ENCODE assay signal across 13 mouse cellular contexts in the genomic region with DNA sequence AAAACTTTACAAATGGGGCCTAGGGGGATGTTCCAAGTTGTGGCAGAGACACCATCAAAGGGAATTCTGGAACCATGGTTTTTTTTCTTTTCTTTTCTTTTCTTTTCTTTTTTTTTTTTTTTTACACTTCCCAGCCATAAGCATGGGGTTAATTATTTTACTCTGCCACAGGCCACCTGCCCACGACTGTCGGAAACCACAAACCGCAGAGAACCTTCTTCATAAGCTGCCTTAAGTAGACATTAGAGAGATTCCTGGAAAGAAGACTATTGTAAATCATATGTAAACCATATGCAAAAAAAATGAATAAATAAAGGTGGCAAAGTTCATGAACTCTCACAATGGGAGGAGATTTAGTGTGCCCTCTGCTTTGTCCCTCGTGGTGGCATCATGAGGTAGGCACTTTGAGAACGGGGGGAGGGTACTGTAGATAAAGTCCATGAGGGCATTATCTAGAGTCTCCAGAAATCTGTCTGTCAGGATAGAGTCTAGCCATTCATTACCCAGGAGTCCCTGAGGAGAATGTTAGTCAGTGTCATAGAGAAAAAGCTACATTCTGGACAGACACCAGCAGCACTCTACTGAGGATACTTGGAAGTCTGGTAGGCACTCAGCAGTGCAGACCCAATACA. TPM values are rescaled to one million over a fixed set of nuclear protein-coding genes. Genes with fewer than 3 reads are reported as not detected.
DNase-seq lines count a peak whose midpoint lies in the region; ATAC-seq and TF ChIP-seq lines count a peak whose summit lies in the region.
"Had no signal": no experiment of that assay in that cellular context is flagged by ENCODE, and none has a peak within 500 bp of the region (broad histone marks: within the 10 kb centered on the region; RNA-seq: fewer than 3 reads in every experiment).

No protein-coding gene starts in this region.

- H3K4me2 ChIP-seq in midbrain, embryonic 13.5 days (replicated peaks), result no peak overlapping the region
- no peak overlapping the region for H3K4me2 ChIP-seq in midbrain, embryonic 16.5 days (ENCODE audit: low read length)
- no peak overlapping the region for H3K4me2 ChIP-seq in intestine, postnatal 0 days (replicated peaks; ENCODE audit: low read depth)
- H3K4me2 ChIP-seq: forebrain, embryonic 12.5 days; hindbrain, embryonic 12.5 days had no signal

- 87% methylated on average over 5 of the region's 5 CpGs for WGBS in midbrain, embryonic 13.5 days
- 82% methylated on average over 5 of the region's 5 CpGs for WGBS in midbrain, embryonic 16.5 days
- 62% methylated on average over 5 of the region's 5 CpGs for WGBS in intestine, postnatal 0 days
- WGBS in limb, embryonic 10.5 days, result 86% methylated on average over 5 of the region's 5 CpGs

- no peaks in the 10 kb centered on the region for H3K36me3 ChIP-seq in midbrain, embryonic 13.5 days
- H3K36me3 ChIP-seq in midbrain, embryonic 16.5 days (ENCODE audit: control insufficient read depth, insufficient read depth, low read length), result no peaks in the 10 kb centered on the region
- H3K36me3 ChIP-seq in intestine, postnatal 0 days (ENCODE audit: control insufficient read depth, insufficient read depth), result 0 out of 2 replicates have a peak, but pooled peaks cover 5% of the 10 kb centered on the region
- H3K36me3 ChIP-seq in limb, embryonic 10.5 days, result no peaks in the 10 kb centered on the region
- H3K36me3 ChIP-seq: hindbrain, embryonic 12.5 days had no signal

- H3K4me1 ChIP-seq in midbrain, embryonic 13.5 days (replicated peaks), result no peaks in the 10 kb centered on the region
- no peaks in the 10 kb centered on the region for H3K4me1 ChIP-seq in midbrain, embryonic 16.5 days (ENCODE audit: control insufficient read depth, insufficient read depth, low read length)
- H3K4me1 ChIP-seq in intestine, postnatal 0 days (replicated peaks; ENCODE audit: control insufficient read depth, insufficient read depth, low read length), result no peaks in the 10 kb centered on the region
- H3K4me1 ChIP-seq in limb, embryonic 10.5 days, result no peaks in the 10 kb centered on the region
- H3K4me1 ChIP-seq: forebrain, embryonic 12.5 days; hindbrain, embryonic 12.5 days had no signal

- H3K4me3 ChIP-seq in midbrain, embryonic 13.5 days (replicated peaks), result no peak overlapping the region
- H3K4me3 ChIP-seq in midbrain, embryonic 16.5 days (ENCODE audit: low read depth, low read length), result no peak overlapping the region
- no peak overlapping the region for H3K4me3 ChIP-seq in intestine, postnatal 0 days (ENCODE audit: low read depth, low read length)
- no peak overlapping the region for H3K4me3 ChIP-seq in limb, embryonic 10.5 days
- H3K4me3 ChIP-seq: forebrain, embryonic 12.5 days; gastrocnemius, adult 2 months; hindbrain, embryonic 12.5 days had no signal

- no peaks in the 10 kb centered on the region for H3K27me3 ChIP-seq in midbrain, embryonic 13.5 days
- no peaks in the 10 kb centered on the region for H3K27me3 ChIP-seq in midbrain, embryonic 16.5 days (ENCODE audit: control insufficient read depth, insufficient read depth, low read depth, low read length)
- H3K27me3 ChIP-seq in intestine, postnatal 0 days (replicated peaks; ENCODE audit: control insufficient read depth, insufficient read depth, low read length), result no peaks in the 10 kb centered on the region
- no peaks in the 10 kb centered on the region for H3K27me3 ChIP-seq in limb, embryonic 10.5 days (ENCODE audit: low read depth, poor library complexity, severe bottlenecking)
- H3K27me3 ChIP-seq: forebrain, embryonic 12.5 days; hindbrain, embryonic 12.5 days had no signal

- DNase-seq in c-Kit-positive CD71-positive TER-119-negative erythroid progenitor cells, embryonic 14.5 days (ENCODE audit: low read depth), result peak; percentile 78
- DNase-seq in limb, embryonic 10.5 days (ENCODE audit: low spot score), result no peak
- no peak for DNase-seq in urinary bladder, postnatal 10 days (ENCODE audit: low spot score)
- DNase-seq: adrenal gland, adult 2 months; cerebellum, adult 11 months; gastrocnemius, adult 2 months; kidney, postnatal 10 days had no signal

- TF ChIP-seq CTCF in intestine, postnatal 0 days (IDR thresholded peaks at IDR 0.05; ENCODE audit: low read depth), result no peak

- H3K27ac ChIP-seq in midbrain, embryonic 13.5 days, result no peak overlapping the region
- H3K27ac ChIP-seq in midbrain, embryonic 16.5 days (ENCODE audit: low read length), result no peak overlapping the region
- no peak overlapping the region for H3K27ac ChIP-seq in intestine, postnatal 0 days (ENCODE audit: low read depth, low read length)
- no peak overlapping the region for H3K27ac ChIP-seq in limb, embryonic 10.5 days
- H3K27ac ChIP-seq: forebrain, embryonic 12.5 days; gastrocnemius, adult 2 months; hindbrain, embryonic 12.5 days had no signal

- H3K9ac ChIP-seq in midbrain, embryonic 13.5 days (replicated peaks), result no peak overlapping the region
- no peak overlapping the region for H3K9ac ChIP-seq in midbrain, embryonic 16.5 days (ENCODE audit: low read depth, low read length)
- H3K9ac ChIP-seq in intestine, postnatal 0 days (ENCODE audit: low read depth, low read length), result no peak overlapping the region
- H3K9ac ChIP-seq: forebrain, embryonic 12.5 days; hindbrain, embryonic 12.5 days had no signal

- H3K9me3 ChIP-seq in midbrain, embryonic 13.5 days, result no peaks in the 10 kb centered on the region
- no peaks in the 10 kb centered on the region for H3K9me3 ChIP-seq in midbrain, embryonic 16.5 days (replicated peaks; ENCODE audit: control insufficient read depth, low read length, poor library complexity, severe bottlenecking)
- H3K9me3 ChIP-seq in intestine, postnatal 0 days (ENCODE audit: control insufficient read depth), result no peaks in the 10 kb centered on the region
- no peaks in the 10 kb centered on the region for H3K9me3 ChIP-seq in limb, embryonic 10.5 days (replicated peaks)
- H3K9me3 ChIP-seq: forebrain, embryonic 12.5 days; hindbrain, embryonic 12.5 days had no signal

- ATAC-seq in midbrain, embryonic 13.5 days, result 0 out of 2 replicates have a peak, but pooled peaks have one; percentile 24
- no peak for ATAC-seq in midbrain, embryonic 16.5 days
- peak; percentile 36; the same call in 1 of the 2 replicates for ATAC-seq in intestine, postnatal 0 days
- peak; percentile 98 for ATAC-seq in megakaryocyte-erythroid progenitor cell, adult 5-6 weeks (replicated peaks; ENCODE audit: low FRiP score, low TSS enrichment, poor library complexity, severe bottlenecking)

RNA-seq across cellular contexts. Expression of a gene that starts 12.6 kb away (rescaled TPM):
- polyA plus RNA-seq in midbrain, embryonic 13.5 days (2015; fragmentation: Nextera tagmentation; extraction: Ambion mirVana), result 12.8 and 13.1 TPM in 2 replicates
- 18.6 and 19.8 TPM in 2 replicates for polyA plus RNA-seq in midbrain, embryonic 16.5 days (2015; fragmentation: Nextera tagmentation; extraction: Ambion mirVana)
- 61.2 and 64.5 TPM in 2 replicates for polyA plus RNA-seq in intestine, postnatal 0 days (2015; fragmentation: Nextera tagmentation; extraction: Ambion mirVana)
- total RNA-seq in megakaryocyte-erythroid progenitor cell, adult 5-6 weeks (2014; fragmentation: Nextera tagmentation), result 32.7 and 48.7 TPM in 2 replicates
- total RNA-seq in megakaryocyte-erythroid progenitor cell, adult 5-6 weeks (2017), result 78.0 and 82.5 TPM in 2 replicates
- polyA plus RNA-seq in limb, embryonic 10.5 days (2016; fragmentation: Nextera tagmentation; extraction: Ambion mirVana), result 11.1 and 12.4 TPM in 2 replicates

RNA-seq across cellular contexts. Expression of a gene that starts 37.6 kb away (rescaled TPM):
- 36.7 and 40.6 TPM in 2 replicates for polyA plus RNA-seq in midbrain, embryonic 13.5 days (2015; fragmentation: Nextera tagmentation; extraction: Ambion mirVana)
- polyA plus RNA-seq in midbrain, embryonic 16.5 days (2015; fragmentation: Nextera tagmentation; extraction: Ambion mirVana), result 38.5 and 39.7 TPM in 2 replicates
- polyA plus RNA-seq in intestine, postnatal 0 days (2015; fragmentation: Nextera tagmentation; extraction: Ambion mirVana), result 26.8 and 28.2 TPM in 2 replicates
- total RNA-seq in megakaryocyte-erythroid progenitor cell, adult 5-6 weeks (2014; fragmentation: Nextera tagmentation), result 37.0 and 40.1 TPM in 2 replicates
- 15.5 and 37.0 TPM in 2 replicates for total RNA-seq in megakaryocyte-erythroid progenitor cell, adult 5-6 weeks (2017)
- polyA plus RNA-seq in limb, embryonic 10.5 days (2016; fragmentation: Nextera tagmentation; extraction: Ambion mirVana), result 33.3 and 41.7 TPM in 2 replicates

RNA-seq across cellular contexts. Expression of a gene that starts 37.7 kb away (rescaled TPM):
- 28.5 and 31.4 TPM in 2 replicates for polyA plus RNA-seq in midbrain, embryonic 13.5 days (2015; fragmentation: Nextera tagmentation; extraction: Ambion mirVana)
- polyA plus RNA-seq in midbrain, embryonic 16.5 days (2015; fragmentation: Nextera tagmentation; extraction: Ambion mirVana), result 17.4 and 19.6 TPM in 2 replicates
- polyA plus RNA-seq in intestine, postnatal 0 days (2015; fragmentation: Nextera tagmentation; extraction: Ambion mirVana), result 2.0 and 2.1 TPM in 2 replicates
- total RNA-seq in megakaryocyte-erythroid progenitor cell, adult 5-6 weeks (2014; fragmentation: Nextera tagmentation), result 14.0 and 20.4 TPM in 2 replicates
- total RNA-seq in megakaryocyte-erythroid progenitor cell, adult 5-6 weeks (2017), result 4.1 and 7.0 TPM in 2 replicates
- polyA plus RNA-seq in limb, embryonic 10.5 days (2016; fragmentation: Nextera tagmentation; extraction: Ambion mirVana), result 33.0 and 37.4 TPM in 2 replicates
